Mouse (Mus musculus): ENCODE results near the gene Oxct2a.

GRCm38 (mm10) chr4:123297195-123297960 lies 26.1 kb downstream of the Oxct2a start:
- no peak for TF ChIP-seq CTCF (IDR thresholded peaks at IDR 0.05; ENCODE audit: borderline replicate concordance, insufficient read depth, low read depth, low read length)
- TF ChIP-seq POLR2A (IDR thresholded peaks at IDR 0.05; ENCODE audit: borderline replicate concordance, insufficient read depth, low read length), result no peak

All from cerebellum, adult 2 months (tissue).